Mouse (Mus musculus) limb, embryonic 14.5 days (tissue): ENCODE results near the gene Cpeb4. TPM values are rescaled to one million over a fixed set of nuclear protein-coding genes. Genes with fewer than 3 reads are reported as not detected.
A peak's percentile ranks its signal among the peaks of the same experiment; 100 is the strongest.

Source experiments
- ATAC-seq: fragments of 200-750 bp; cut with Nextera tagmentation; 2 replicates; pipeline ENCODE4 v1.8.0; 2017; ENCODE audit warnings: low read depth, moderate number of reproducible peaks, moderate TSS enrichment; ENCODE audit not compliant: low FRiP score
- DNase-seq: peaks from one replicate; pipeline ENCODE4 v3.0.0-alpha.2; 2015; ENCODE audit warnings: low spot score
- H3K27ac ChIP-seq: fragments of 300-500 bp; sonication (generic); replicated peaks from 2 replicates; pipeline ENCODE4 v1.5.1; 2014; ENCODE audit warnings: low read depth, mild to moderate bottlenecking, low read length, moderate library complexity, mixed read lengths
- H3K27me3 ChIP-seq: fragments of 300-500 bp; sonication (generic); 2 replicates; pipeline ENCODE4 v1.6.1; 2014; ENCODE audit warnings: low read length, mixed read lengths; ENCODE audit not compliant: control insufficient read depth, insufficient read depth
- H3K36me3 ChIP-seq: fragments of 300-500 bp; sonication (generic); 2 replicates; pipeline ENCODE4 v1.6.1; 2014; ENCODE audit warnings: mild to moderate bottlenecking, low read length, moderate library complexity, mixed read lengths; ENCODE audit not compliant: control insufficient read depth, insufficient read depth
- H3K4me1 ChIP-seq: fragments of 300-500 bp; sonication (generic); 2 replicates; pipeline ENCODE4 v1.6.1; 2014; ENCODE audit warnings: antibody characterized with exemption, low read length, mixed read lengths; ENCODE audit not compliant: control insufficient read depth, insufficient read depth
- H3K4me2 ChIP-seq: fragments of 300-500 bp; sonication (generic); replicated peaks from 2 replicates; pipeline ENCODE4 v1.6.1; 2014; ENCODE audit warnings: low read depth, mild to moderate bottlenecking, low read length, moderate library complexity; ENCODE audit not compliant: severe bottlenecking
- H3K4me3 ChIP-seq: fragments of 300-500 bp; sonication (generic); replicated peaks from 2 replicates; pipeline ENCODE4 v1.5.1; 2014; ENCODE audit warnings: low read length
- H3K9ac ChIP-seq: fragments of 300-500 bp; sonication (generic); 2 replicates; pipeline ENCODE4 v1.6.1; 2014; ENCODE audit warnings: mild to moderate bottlenecking, low read depth, low read length, moderate library complexity; ENCODE audit not compliant: severe bottlenecking
- H3K9me3 ChIP-seq: fragments of 300-500 bp; sonication (generic); 2 replicates; pipeline ENCODE4 v1.6.1; 2016; ENCODE audit warnings: low read length; ENCODE audit not compliant: control insufficient read depth
- POLR2A ChIP-seq: fragments of 200-500 bp; IDR thresholded peaks from 2 replicates; pipeline ENCODE4 v1.8.0; 2012; ENCODE audit warnings: inconsistent platforms, mild to moderate bottlenecking, moderate library complexity, borderline replicate concordance; ENCODE audit not compliant: insufficient read depth, insufficient read length; ENCODE audit errors: extremely low read depth
- WGBS: fragments of 180-500 bp; shearing (Covaris S2); extraction: QIAGEN DNeasy Blood & Tissue Kit; methylation state at CpG from one replicate; pipeline ENCODE4 v1.1.7; 2014; 5-methylcytosine and 5-hydroxymethylcytosine counted together
- polyA plus RNA-seq, 2 experiments: library from polyadenylated mRNA; depleted of rRNA in 1 of 2; stranded (reverse) in 1 of 2; unstranded in 1 of 2; fragments of >200 nt; fragmentation: Nextera tagmentation in 1 of 2; extraction: Ambion mirVana in 1 of 2; gene quantifications; 2 replicates each; pipeline versions ENCODE4 v1.2.1 to v1.2.3; 2012 to 2014

The Cpeb4 gene
- polyA plus RNA-seq, 2 experiments = 4.9 to 6.5 TPM

- H3K27ac ChIP-seq = no peak overlapping the region
- ATAC-seq = no peak
- H3K27me3 ChIP-seq = no peaks in the 10 kb centered on the region
- H3K9ac ChIP-seq = no peak overlapping the region
- H3K4me2 ChIP-seq = no peak overlapping the region
- H3K4me1 ChIP-seq = no peaks in the 10 kb centered on the region
- H3K9me3 ChIP-seq = no peaks in the 10 kb centered on the region
- WGBS = 86% methylated on average over 3 of the region's 3 CpGs
- no peaks in the 10 kb centered on the region for H3K36me3 ChIP-seq
- no peak for TF ChIP-seq POLR2A
- DNase-seq = no peak
- no peak overlapping the region for H3K4me3 ChIP-seq
Measured at GRCm38 (mm10) chr11:31896905-31897304, 24.9 kb downstream of the Cpeb4 start.

- no peaks in the 10 kb centered on the region for H3K27me3 ChIP-seq
- no peaks in the 10 kb centered on the region for H3K9me3 ChIP-seq
- no peak for TF ChIP-seq POLR2A
- H3K4me3 ChIP-seq = no peak overlapping the region
- H3K9ac ChIP-seq = no peak overlapping the region
- H3K36me3 ChIP-seq = no peaks in the 10 kb centered on the region
- no peak overlapping the region for H3K27ac ChIP-seq
- H3K4me2 ChIP-seq = no peak overlapping the region
- H3K4me1 ChIP-seq = no peaks in the 10 kb centered on the region
- ATAC-seq (no peak), DNase-seq (no peak)
Measured at GRCm38 (mm10) chr11:31899166-31899565, 27.2 kb downstream of the Cpeb4 start.

GRCm38 (mm10) chr11:31900736-31901135 is 28.7 kb downstream of the Cpeb4 start:
- Histone ChIP-seq H3K4me1 (no peaks in the 10 kb centered on the region), H3K27me3 (no peaks in the 10 kb centered on the region), H3K9me3 (no peaks in the 10 kb centered on the region), H3K4me2 (no peak overlapping the region), H3K4me3 (no peak overlapping the region), H3K27ac (peak overlapping the region; percentile 43; the same call in 1 of the 2 replicates), H3K9ac (no peak overlapping the region), H3K36me3 (no peaks in the 10 kb centered on the region)
- ATAC-seq (no peak), DNase-seq (peak; percentile 20)
- no peak for TF ChIP-seq POLR2A
- WGBS = 9% methylated on average over 1 of the region's 1 CpGs

GRCm38 (mm10) chr11:31902251-31903001 is 30.4 kb downstream of the Cpeb4 start:
- H3K27ac ChIP-seq = no peak overlapping the region
- no peak for TF ChIP-seq POLR2A
- H3K9me3 ChIP-seq = no peaks in the 10 kb centered on the region
- ATAC-seq (no peak), DNase-seq (no peak)
- no peak overlapping the region for H3K4me3 ChIP-seq
- no peak overlapping the region for H3K4me2 ChIP-seq
- no peaks in the 10 kb centered on the region for H3K4me1 ChIP-seq
- H3K27me3 ChIP-seq = no peaks in the 10 kb centered on the region
- H3K9ac ChIP-seq = no peak overlapping the region
- 89% methylated on average over 1 of the region's 1 CpGs for WGBS
- no peaks in the 10 kb centered on the region for H3K36me3 ChIP-seq

- Histone ChIP-seq H3K4me2 (no peak overlapping the region), H3K27me3 (no peaks in the 10 kb centered on the region), H3K4me3 (no peak overlapping the region), H3K36me3 (no peaks in the 10 kb centered on the region), H3K4me1 (no peaks in the 10 kb centered on the region), H3K27ac (no peak overlapping the region), H3K9ac (no peak overlapping the region), H3K9me3 (no peaks in the 10 kb centered on the region)
- ATAC-seq (no peak), DNase-seq (no peak)
- no peak for TF ChIP-seq POLR2A
Measured at GRCm38 (mm10) chr11:31906499-31906898, 34.5 kb downstream of the Cpeb4 start.
